Mouse (Mus musculus) kidney, adult 8-10 months (tissue): ENCODE measurements around the gene Sdhc.
"Not testable (repeated sequence)": the region's sequence is repeated elsewhere in the genome, so short reads cannot be mapped to it uniquely, and the experiment has no call there.

ENCODE experiments used
- DNase-seq, 2 experiments: peaks; one replicate each; pipeline ENCODE4 v3.0.0; 2022

Sdhc gene

DNA sequence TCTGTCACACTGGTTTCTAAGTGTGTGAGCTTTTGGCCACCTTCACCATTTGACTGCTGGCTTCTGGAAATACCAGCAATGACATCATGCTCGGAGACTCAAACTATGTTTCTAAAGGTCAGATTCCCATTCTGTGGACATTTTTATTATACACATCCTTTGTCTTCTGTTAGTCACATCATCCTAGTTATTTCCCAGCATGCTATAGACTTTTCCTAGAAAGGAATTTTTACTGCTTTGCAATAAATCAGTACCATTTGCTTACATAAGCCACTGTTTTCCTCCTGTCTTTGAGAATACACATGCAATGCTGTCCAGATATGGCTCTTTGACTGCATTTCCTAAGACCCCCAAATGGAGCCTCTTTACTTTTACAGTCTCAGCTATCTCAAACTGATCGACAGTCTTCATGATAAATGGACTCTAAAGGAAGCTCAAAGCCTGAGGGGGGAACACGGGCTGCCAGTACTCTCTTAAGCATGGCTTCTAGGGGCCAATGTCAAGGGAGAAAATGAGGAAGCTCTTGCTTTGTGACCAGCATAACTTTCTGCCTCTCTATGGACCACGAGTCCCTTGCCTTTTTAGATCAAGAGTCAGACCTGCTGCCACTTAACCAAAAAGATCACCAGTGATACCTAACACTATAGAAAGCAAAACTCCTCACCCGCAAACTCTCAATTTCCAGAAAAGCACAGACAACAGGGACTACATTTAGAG, 15.4 kb upstream of the Sdhc start:
- DNase-seq: no peak

DNA sequence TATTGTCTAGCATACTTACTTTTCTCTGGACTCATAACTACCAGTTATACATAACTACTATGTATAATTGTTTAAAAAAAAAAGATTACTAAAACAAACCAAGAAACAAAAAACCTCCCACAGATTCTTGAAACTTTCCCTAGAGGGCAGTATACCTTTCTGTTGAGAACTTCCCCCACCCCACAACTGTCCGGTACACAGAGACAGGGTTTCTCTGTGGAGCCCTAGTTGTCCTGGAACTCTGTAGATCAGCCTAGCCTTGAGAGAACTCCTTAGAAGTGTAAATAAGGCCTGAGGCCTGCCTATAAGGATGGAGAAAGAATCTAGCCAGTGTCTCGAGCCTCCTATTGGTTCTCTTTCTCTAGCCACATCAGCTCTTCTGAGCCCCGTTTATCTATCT, 13.9 kb upstream of the Sdhc start:
- DNase-seq: no peak

DNA sequence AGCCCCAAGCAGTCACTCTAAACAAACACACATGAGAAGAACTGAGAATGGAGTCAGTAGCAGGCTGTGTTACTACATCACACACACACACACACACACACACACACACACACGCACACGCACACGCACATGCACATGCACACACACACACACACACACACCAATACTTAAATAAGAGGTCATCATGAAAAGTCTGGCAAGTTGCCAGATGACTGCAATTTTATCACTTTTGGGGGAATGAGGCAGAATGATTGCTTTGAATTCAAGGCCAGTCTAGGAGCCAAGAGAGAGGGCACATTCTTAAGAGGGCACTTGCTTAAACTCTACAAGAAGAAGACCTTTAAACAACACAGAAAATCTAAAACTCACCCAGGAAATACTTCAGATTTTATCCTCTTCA, 12.1 kb upstream of the Sdhc start:
- no peak for DNase-seq

DNA sequence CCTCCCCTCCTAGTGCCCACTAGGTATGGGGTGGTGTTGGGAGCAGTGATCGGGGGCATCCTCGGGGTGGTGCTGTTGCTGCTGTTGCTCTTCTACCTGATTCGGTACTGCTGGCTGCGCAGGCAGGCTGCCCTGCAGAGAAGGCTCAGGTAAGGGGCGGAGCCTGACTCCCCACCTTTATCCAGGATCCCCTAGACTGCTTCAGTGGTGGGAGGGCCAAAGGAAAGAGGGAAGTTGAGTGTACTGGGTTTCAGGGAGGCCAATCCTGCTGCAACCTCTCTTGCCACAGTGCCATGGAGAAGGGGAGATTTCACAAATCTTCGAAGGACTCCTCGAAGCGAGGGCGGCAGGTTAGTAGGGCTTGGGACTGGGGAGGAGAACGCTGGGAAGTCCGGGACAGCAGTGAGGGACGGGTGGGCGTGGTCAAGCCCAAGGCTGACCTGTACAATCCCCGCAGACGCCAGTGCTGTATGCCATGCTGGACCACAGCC, 9.1 kb upstream of the Sdhc start:
- peak in 1 of 2 experiments; percentile 26 for DNase-seq

DNA sequence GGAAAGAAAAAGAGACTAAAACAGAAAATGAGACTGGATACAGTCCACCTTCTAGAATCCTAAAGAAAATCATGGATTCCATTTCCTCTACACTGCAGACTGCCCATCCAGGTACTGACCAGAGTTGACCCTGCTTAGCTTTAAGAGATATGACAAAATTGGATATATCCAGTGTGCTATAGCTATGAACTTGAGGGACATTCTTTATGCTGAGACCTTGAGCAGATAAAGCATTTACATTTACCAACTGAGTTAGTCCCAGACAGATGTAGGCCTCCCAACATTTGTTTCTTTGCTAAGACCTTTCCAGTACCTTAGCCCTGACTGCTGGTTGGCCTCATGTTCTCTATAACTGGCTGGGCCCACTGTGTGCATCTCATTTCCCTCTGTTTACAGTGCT, 7.6 kb upstream of the Sdhc start:
- no peak for DNase-seq

DNA sequence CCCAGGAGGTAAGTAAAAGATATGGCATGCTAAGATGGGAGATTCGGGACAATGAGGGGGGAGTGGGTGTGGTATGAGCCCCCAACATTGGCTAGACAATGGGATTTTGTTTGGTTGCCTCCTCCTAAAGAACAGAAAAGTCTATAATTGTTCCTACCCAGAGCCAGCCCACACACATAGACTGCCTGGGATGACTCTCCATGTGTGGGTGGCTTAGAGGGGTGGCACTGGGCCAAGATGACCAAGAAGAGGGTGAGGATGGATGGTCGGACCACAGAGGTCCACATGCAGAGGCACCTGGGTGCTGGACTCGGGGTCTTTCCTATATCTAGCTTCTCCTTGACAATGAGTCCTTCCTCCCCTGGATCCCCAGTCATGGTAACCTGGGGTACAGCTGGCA, 6.2 kb upstream of the Sdhc start:
- DNase-seq: no peak

DNA sequence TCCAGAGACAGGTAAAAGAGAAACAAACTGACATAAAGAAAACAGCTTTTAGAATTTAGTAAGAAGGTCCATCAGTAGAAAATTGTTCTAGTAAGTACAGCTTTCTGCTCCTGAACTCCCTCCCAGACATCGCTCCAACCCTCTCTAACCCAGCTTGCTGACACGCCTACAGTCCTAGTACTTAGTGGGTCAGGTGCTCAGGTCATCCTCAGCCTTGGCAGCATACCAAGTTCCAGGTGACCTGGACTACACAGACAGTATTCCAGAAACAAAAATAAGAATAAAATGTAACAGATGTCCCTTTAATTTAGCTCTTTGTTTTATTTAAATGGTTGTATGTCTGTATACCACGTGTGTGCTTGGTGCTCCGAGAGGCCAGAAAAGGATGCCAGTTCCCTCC, 1.6 kb upstream of the Sdhc start:
- peak; percentile 41 to 43 for DNase-seq

DNA sequence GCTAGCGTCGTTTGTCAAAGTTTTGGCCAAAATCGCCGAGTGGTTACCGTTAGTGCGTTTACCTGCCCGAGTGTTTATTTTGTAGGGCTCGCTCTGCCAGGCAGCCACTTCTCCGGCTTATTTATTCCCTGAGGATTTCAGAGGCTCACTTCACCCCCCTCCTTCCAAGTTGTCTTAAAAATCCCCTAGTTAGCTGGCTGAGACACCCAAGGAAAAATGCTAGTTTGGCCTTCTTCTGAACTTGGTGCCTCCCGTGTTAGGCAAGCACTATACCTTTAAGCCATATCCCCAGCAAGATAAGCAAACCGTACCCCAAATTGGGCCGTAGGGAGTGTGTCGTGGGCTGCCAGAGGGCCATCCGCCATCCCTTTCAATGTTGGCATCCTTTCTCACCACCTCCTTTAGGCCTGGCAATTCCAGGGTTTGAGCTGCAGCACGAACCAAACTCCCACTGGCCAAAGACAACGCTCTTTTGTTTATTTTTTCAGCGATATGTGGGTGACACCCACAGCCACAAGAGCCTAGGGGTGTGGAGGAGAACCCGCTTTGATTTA, 512 bp upstream of the Sdhc start:
- peak in 1 of 2 experiments; percentile 18 for DNase-seq

DNA sequence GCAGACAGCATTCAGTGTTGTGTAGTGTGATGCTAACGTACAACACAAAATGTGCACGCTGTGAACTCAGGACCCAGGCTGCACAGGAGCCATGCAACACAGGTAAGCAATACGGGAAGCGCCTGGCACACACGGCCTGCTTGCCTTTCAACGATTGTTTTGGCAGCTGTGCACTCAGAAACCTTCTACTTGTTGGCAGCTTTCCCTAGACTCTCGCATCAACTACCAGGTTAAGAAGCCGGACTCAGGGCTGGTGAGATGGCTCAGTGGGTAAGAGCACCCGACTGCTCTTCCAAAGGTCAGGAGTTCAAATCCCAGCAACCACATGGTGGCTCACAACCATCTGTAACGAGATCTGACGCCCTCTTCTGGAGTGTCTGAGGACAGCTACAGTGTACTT, 7.4 kb downstream of the Sdhc start:
- peak; percentile 84 to 85 for DNase-seq

DNA sequence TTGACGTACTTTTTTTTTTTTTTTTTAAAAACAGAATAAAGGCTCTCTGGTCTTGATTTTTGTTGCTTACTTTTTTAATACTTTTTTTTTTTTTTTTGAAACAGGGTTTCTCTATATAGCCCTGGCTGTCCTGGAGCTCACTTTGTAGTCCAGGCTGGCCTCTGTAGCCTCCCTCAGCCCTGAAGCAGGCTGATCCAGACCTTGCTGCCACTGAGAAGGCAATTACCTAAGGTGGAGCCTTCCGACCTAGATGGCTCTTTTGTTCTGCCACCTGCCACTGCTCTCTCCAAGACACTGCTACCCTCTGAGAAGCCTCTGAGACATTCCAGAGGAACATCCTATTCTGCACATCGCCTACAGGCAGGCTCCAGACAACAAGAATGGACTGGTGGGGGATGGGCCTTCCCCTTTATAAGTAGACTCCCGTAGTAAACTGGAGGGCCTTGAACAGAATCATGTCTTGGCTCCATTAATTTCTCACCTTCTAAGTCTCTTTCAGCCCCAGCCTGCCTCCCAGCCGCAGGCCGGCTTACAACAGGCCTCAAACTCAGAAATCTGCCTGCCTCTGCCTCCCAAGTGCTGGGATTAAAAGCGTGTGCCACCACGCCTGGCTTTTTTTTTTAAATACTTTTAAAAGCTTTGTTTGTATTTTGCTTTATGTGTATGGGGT, 12.8 kb downstream of the Sdhc start:
- DNase-seq: not testable (repeated sequence)

DNA sequence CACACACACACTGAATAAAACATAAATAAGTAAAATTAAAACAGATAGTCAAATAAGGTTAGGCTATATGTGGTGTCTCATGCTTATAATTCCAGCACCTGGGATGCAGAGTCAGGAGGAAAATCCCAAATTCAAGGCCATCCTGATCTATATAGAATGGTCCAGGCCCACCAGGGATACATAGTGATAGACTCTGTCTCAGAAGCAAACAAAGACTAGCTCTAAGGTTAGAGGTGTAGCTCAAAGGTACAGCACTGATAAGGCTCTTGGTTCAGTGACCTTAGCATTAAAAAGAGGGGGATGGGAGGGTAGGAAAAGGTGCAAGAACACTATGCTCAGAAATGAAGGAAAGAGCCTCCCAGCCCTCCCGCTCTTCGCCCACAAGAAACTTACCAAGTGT, 14.8 kb downstream of the Sdhc start:
- no peak for DNase-seq

DNA sequence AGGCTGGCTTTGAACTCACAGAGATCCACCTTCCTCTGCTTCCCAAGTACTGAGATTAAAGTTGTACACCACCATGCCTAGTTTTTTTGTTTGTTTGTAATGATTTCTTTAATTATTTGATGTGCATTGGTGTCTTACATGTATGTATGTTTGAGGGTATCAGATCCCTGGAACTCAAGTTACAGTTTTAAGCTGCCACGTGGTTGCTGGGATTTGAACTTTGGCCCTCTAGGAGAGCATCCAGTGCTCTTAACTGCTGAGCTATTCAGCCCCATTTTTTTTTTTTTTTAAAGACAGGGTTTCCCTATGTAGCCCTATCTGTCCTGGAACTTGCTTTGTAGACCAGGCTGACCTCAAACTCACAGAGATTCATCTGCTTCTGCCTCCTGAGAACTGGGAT, 19.4 kb downstream of the Sdhc start:
- peak; percentile 43 to 63 for DNase-seq

DNA sequence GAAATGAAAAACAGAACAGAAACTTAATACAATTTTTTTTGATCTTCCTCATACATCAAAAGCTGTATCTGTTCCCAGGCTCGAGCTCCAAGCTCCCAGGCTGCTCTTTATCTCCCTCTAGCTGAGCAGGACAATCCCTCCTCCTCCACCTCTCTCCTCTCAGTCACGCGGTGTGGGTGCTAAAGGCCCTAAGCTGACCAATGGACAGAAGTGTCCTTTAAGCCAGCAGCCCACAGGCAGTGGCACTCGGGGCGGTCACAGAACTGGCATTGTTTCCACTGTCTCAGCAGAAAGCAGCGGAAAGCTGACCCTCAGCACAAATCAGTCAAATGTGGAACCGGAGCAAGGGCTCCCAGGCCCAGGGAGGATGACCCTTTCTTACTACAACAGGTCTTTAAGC, 21.2 kb downstream of the Sdhc start:
- peak; percentile 87 for DNase-seq

DNA sequence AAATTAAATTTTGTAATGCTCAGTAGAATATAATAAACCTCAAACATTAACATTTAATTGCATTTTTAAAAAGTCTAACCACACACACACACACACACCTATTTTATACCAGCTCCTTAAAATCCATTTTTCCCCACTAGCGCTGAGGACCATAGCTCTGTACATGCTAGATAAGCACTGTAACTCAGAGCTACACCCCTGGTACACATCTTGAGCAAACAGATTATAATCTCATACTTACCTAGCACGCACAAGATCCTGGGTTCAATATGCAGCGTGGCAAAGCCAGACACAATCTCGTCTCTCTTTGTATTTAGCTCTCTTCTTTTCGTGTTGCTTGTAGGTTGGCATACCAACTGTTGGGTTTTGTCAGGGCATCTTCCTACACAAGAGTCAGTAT, 26.0 kb downstream of the Sdhc start:
- DNase-seq: no peak

DNA sequence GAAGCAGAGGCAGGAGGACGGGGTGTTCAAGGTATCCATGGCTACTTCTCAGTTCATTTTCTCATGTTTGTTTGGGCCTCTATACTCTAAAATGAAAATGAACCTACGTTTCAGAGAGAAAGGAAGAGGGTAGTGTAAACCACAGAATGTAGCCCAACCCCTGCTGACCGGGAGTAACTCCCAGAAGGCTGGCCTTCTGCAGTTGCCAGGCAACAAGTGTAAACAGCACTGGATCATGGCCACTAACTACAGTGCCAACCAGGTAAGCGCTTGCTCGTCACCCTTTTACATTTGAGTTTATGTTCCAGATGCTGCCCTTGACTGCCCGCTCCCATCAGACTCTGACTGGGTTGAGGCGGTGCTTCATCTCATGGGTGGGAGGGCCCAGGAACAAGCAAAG, 27.5 kb downstream of the Sdhc start:
- peak; percentile 52 to 56 for DNase-seq

DNA sequence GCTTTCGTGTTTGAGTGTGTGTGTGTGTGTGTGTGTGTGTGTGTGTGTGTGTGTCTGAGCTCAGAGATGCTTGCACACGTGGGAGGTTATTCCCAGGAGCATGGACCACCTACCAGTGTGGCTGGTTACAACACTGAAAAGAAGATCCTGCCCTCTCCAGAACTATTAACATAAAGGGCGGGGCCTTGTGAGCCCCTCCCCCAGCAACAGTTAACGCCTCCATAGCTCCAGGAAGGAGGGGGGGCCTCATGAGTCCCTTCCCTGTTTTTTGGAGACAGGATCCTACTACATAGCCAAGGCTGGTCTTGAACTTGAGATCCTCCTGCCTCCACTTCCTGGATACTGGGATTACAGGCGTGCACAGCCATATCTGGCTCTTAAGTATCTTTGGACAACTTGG, 28.6 kb downstream of the Sdhc start:
- DNase-seq: no peak

DNA sequence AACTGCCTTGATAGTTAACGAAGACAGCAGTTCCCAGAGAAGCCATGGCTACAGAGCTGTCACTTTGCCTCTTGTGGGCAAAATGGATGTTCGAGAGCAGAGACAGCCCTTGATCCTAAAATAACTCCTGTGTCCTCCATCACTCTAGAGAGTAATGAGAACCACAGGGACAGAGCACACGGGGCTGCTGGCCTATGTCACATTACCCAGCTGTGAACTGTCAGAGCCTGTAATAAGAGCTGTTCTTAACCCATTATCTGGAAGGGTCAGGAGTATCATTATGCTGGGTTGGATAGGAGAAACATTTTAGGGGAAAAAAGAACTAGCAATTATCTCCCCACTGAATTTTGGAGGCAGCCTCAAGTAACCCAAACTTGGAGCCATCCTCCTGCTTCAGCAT, 29.5 kb downstream of the Sdhc start:
- DNase-seq: no peak

DNA sequence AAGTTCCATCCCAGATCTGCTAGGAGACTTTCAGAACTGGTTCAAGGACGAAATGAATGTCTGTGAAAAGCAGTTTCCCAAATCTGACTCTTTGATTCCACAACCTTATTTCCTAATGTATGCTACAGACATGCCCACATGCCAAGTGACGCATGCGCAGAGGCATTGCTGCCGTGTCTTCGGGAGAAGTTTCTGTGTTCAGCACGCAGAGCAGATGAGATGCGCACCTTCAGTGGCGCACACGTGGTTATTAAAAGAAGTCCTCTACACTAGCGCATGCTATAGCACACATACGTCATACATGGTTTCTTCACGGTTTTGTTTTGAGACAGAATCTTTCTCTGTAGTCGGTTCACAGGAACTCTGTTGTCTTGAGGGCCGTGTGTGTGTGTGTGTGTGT, 31.0 kb downstream of the Sdhc start:
- no peak for DNase-seq

DNA sequence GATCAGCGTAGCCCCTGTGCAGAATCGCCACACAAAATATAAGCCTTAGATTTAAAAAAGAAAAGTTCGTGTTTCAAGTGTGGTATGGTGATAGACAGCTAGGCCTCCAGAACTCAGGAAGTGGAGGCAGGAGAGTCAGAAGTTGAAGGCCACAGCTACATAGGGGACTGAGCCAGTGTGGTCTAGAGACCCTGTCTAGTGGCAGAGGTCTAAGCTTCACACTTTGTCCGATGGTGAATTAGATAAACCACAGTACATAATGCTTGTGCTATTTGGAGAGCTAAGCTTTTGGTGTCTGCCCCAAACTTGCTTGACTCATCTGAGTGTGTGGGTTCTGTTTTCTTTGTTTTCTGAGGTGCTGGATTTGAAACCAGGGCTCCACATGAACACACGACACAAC, 31.4 kb downstream of the Sdhc start:
- no peak for DNase-seq

DNA sequence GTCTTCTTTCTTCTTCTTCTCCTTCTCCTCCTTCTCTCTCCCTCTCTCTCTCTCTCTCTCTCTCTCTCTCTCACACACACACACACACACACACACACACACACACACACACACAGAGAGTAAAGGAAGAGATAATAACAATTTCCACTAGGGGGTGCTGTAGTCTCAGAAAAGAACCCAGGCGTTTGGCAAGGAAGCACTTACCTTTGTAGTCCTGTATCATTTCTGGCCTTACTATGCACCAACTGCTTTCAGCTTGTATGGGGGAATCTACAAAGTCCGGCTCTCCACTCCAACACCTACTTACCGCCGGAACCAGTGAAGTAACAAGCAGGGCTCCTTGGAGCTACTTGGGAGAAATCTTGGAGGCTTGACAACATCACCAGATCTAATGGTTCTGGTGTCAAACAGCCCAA, 32.1 kb downstream of the Sdhc start:
- DNase-seq: peak; percentile 56 to 61

DNA sequence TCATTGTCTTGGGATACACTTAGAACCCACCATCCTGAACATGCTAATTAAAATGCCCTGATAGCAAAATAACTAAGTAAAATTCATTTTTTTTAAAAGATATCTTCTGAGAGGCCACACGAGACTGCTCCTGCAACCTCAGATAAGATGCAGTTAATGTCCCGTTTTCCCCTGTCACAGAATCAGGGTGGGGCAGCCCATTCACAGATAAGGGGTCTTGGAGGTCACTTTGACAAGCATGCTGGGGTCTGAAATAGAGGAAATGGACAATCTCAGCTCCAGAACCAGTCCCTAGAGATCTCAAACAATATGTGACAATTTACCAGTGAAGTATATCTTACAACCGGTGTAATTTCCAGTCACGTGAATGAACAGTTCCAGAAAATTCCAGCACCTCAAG, 34.1 kb downstream of the Sdhc start:
- no peak for DNase-seq

DNA sequence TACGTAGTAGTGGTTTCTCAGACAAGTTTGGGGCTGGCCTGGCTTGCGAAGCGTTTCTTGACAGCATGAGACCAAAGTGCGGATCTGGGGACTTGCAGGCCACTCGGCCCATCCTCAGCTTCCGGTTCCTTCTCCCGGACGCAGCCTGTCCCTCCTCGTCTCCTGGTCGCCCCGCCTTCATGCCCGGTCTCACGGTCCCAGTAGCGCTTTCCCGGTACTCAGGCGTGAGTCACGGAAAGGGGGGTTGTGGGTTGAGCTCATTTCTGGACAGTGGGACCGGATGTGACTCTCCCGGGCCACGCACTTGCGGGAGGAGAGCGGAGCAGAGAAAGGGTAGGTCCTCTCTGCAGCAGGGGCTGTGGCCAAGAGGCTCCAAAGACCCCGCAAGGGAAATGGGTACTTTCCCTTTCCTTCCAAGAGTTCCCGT, 36.5 kb downstream of the Sdhc start, which contains the start of gene Cfap126:
Gene Cfap126 (plus strand): TSS at position 46 of the 427 bp plus-strand sequence.
- DNase-seq: peak; percentile 89 to 91

DNA sequence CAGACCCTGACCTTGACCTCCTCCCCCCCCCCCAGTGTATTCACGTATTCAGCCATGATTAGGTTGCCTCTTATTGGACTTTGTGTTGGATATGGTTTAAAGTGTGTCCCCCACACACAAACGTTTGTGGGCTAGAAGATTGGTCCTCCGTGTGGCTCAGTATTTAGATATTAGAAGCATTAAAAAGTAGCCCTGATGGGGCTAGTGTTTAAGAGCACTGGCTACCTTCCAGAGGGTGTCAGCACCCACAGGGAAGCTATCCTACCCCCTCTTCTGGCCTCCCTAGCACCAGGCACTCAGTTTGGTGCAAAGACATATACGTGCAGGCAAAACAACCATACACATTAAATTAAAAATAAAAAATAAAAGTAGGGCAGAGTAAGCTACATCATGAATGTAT, 37.4 kb downstream of the Sdhc start:
- DNase-seq: no peak
